Mouse (Mus musculus) forebrain, embryonic 12.5 days (tissue): ENCODE data around the gene Gm5788. TPM values are rescaled to one million over a fixed set of nuclear protein-coding genes. Genes with fewer than 3 reads are reported as not detected.
A peak's percentile ranks its signal among the peaks of the same experiment; 100 is the strongest.
"Not testable (repeated sequence)": the region's sequence is repeated elsewhere in the genome, so short reads cannot be mapped to it uniquely, and the experiment has no call there.

Experiments used
- ATAC-seq: fragments of 200-750 bp; cut with Nextera tagmentation; 2 replicates; pipeline ENCODE4 v1.8.0; 2017; ENCODE audit warnings: moderate TSS enrichment; ENCODE audit not compliant: low FRiP score
- H3K27ac ChIP-seq: fragments of 300-500 bp; sonication (generic); 2 replicates; pipeline ENCODE4 v1.5.1; 2016; ENCODE audit warnings: mild to moderate bottlenecking
- H3K27me3 ChIP-seq: fragments of 300-500 bp; sonication (generic); 2 replicates; pipeline ENCODE4 v1.6.1; 2016; ENCODE audit warnings: mild to moderate bottlenecking
- H3K36me3 ChIP-seq: fragments of 300-500 bp; sonication (generic); replicated peaks from 2 replicates; pipeline ENCODE4 v1.6.1; 2016; ENCODE audit warnings: mild to moderate bottlenecking
- H3K4me1 ChIP-seq: fragments of 300-500 bp; sonication (generic); 2 replicates; pipeline ENCODE4 v1.6.1; 2016
- H3K4me2 ChIP-seq: fragments of 300-500 bp; sonication (generic); 2 replicates; pipeline ENCODE4 v1.6.1; 2016; ENCODE audit warnings: mild to moderate bottlenecking, moderate library complexity
- H3K4me3 ChIP-seq: fragments of 300-500 bp; sonication (generic); replicated peaks from 2 replicates; pipeline ENCODE4 v1.5.1; 2016; ENCODE audit warnings: mild to moderate bottlenecking
- H3K9ac ChIP-seq: fragments of 300-500 bp; sonication (generic); 2 replicates; pipeline ENCODE4 v1.6.1; 2016; ENCODE audit warnings: mild to moderate bottlenecking
- H3K9me3 ChIP-seq: fragments of 300-500 bp; sonication (generic); 2 replicates; pipeline ENCODE4 v1.6.1; 2016
- WGBS: fragments of 180-500 bp; shearing (Covaris S2); methylation state at CpG from one replicate; pipeline ENCODE4 v1.1.7; 2016; 5-methylcytosine and 5-hydroxymethylcytosine counted together
- polyA plus RNA-seq: library from polyadenylated mRNA; unstranded; fragments of >200 nt; fragmentation: Nextera tagmentation; extraction: Ambion mirVana; gene quantifications from 2 replicates; pipeline ENCODE4 v1.2.1, GENCODE M21; 2016

The Gm5788 gene
- not detected in 2 replicates for polyA plus RNA-seq

DNA sequence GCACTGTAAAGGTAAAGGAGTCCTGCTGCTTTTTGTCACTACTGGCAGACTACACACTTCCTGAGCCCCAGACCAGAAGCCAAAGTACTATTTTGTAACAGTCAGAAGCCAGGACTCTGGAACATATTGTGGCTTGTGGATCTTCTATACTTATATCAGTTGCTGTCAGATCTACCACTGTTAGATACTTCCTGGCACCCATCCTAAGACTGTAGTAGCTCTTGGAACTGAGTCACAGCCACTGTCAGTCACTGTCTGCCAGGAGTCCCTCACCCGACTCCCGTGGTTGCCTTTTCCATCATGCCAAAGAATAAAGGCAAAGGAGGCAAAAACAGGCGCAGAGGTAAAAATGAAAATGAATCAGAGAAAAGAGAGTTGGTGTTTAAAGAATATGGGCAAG is at the start of gene Gm5788:
Gene Gm5788, plus strand, starts transcription at position 301 of the 400 bp plus-strand sequence.
- not testable (repeated sequence) for H3K36me3 ChIP-seq, H3K27me3 ChIP-seq, H3K4me2 ChIP-seq, ATAC-seq, H3K27ac ChIP-seq, H3K9ac ChIP-seq, H3K4me3 ChIP-seq, H3K9me3 ChIP-seq, H3K4me1 ChIP-seq
- 88% methylated on average over 3 of the region's 3 CpGs for WGBS

GRCm38 (mm10) chr12:87449456-87449855 is 45.1 kb upstream of the Gm5788 start:
- Histone ChIP-seq H3K9me3 (no peaks in the 10 kb centered on the region), H3K36me3 (peaks cover 80% of the 10 kb centered on the region)
- 93% methylated on average over 9 of the region's 9 CpGs for WGBS

DNA sequence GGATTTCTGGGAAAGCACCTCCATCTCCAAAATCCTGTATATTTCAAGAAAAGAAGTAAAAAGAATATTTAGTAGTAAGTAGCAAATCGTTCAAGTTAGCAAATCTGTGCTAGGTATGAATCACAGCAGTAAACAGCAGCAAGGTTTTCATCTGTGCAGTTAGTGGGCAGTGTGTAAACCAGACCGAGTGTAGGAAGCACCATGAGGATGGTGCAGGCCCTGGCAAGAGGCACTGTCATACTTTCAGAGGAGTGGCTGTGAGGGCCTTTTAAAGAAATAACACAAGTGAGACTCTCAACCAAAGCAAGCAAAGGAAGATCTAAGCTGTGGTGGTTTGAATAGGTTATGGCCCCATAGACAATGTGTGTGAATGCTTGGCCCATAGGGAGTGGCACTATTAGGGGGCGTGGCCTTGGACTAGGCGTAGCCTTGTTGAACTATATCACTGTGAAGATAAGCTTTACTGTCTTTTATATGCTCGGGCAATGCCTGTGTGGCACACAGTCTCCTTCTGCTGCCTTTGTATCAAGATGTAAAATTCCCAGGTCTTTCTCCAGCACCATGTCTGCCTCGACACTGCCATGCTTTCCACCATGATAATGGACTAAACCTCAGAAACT is 29.7 kb upstream of the Gm5788 start:
- H3K4me1 ChIP-seq, result peaks cover 4% of the 10 kb centered on the region; the same call in 1 of the 2 replicates
- no peak overlapping the region for H3K4me3 ChIP-seq
- no peak overlapping the region for H3K27ac ChIP-seq
- H3K4me2 ChIP-seq, result no peak overlapping the region
- no peak for ATAC-seq
- no peaks in the 10 kb centered on the region for H3K27me3 ChIP-seq
- no peaks in the 10 kb centered on the region for H3K9me3 ChIP-seq
- WGBS, result 90% methylated on average over 6 of the region's 6 CpGs
- H3K9ac ChIP-seq, result no peak overlapping the region
- peaks cover 80% of the 10 kb centered on the region for H3K36me3 ChIP-seq

More at GRCm38 (mm10) chr12:87449456-87449855, 45.1 kb upstream of the Gm5788 start:
- Histone ChIP-seq H3K9ac (no peak overlapping the region), H3K4me3 (no peak overlapping the region), H3K4me1 (peaks cover 7% of the 10 kb centered on the region), H3K27ac (no peak overlapping the region), H3K27me3 (no peaks in the 10 kb centered on the region), H3K4me2 (no peak overlapping the region)
- no peak for ATAC-seq

DNA sequence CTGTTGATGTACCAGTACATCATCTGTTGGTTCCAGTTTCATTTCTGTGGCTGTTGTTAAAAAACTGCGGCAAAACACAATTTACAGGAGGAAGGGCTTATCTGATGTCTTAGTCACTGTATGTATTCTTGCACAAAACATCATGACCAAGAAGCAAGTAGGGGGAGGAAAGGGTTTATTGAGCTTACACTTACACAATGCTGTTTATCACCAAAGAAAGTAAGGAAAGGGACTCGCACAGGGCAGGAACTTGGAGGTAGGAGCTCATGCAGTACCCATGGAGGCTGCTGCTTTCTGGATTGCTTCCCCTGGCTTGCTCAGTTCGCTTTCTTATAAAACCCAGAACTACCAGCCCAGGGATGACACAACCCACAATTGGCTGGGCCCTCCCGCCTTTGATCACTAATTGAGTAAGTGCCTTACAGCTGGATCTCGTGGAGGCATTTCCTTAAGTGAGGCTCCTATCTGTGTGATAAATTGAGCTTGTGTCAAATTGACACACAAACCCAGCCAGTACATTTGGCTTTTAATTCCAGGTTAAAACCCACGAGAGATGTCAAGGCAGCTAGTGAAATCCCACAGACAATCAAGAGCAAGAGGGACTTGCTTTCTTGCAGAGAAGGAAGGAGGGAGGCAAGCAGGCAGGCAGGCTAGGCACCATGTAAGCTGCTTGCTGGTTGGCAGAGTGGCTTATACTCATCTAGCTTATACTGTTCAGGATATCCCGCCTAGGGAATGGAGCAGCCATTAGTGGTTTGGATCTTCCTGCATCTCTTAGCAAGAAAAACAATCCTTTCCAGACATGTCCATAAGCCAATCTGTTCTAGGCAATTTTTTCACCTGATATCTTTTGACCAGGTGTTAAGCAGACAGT is 24.0 kb upstream of the Gm5788 start:
- 74% methylated on average over 7 of the region's 7 CpGs for WGBS
- H3K4me3 ChIP-seq, result peak overlapping the region; percentile 77
- H3K9ac ChIP-seq, result peak overlapping the region; percentile 85; the same call in 1 of the 2 replicates
- no peak for ATAC-seq
- no peaks in the 10 kb centered on the region for H3K9me3 ChIP-seq
- peak overlapping the region; percentile 67 for H3K4me2 ChIP-seq
- H3K27ac ChIP-seq, result no peak overlapping the region
- H3K4me1 ChIP-seq, result peaks cover 20% of the 10 kb centered on the region
- 0 out of 2 replicates have a peak, but pooled peaks cover 5% of the 10 kb centered on the region for H3K27me3 ChIP-seq
- peaks cover 28% of the 10 kb centered on the region for H3K36me3 ChIP-seq

GRCm38 (mm10) chr12:87471421-87471963 is 23.0 kb upstream of the Gm5788 start:
- ATAC-seq, result no peak
- Histone ChIP-seq H3K9me3 (no peaks in the 10 kb centered on the region), H3K4me3 (peak overlapping the region; percentile 77), H3K4me2 (peak overlapping the region; percentile 67), H3K4me1 (peaks cover 17% of the 10 kb centered on the region), H3K27ac (peak overlapping the region; percentile 85), H3K36me3 (peaks cover 24% of the 10 kb centered on the region), H3K27me3 (0 out of 2 replicates have a peak, but pooled peaks cover 5% of the 10 kb centered on the region), H3K9ac (peak overlapping the region; percentile 85)
- under 1% methylated on average over 19 of the region's 19 CpGs for WGBS

DNA sequence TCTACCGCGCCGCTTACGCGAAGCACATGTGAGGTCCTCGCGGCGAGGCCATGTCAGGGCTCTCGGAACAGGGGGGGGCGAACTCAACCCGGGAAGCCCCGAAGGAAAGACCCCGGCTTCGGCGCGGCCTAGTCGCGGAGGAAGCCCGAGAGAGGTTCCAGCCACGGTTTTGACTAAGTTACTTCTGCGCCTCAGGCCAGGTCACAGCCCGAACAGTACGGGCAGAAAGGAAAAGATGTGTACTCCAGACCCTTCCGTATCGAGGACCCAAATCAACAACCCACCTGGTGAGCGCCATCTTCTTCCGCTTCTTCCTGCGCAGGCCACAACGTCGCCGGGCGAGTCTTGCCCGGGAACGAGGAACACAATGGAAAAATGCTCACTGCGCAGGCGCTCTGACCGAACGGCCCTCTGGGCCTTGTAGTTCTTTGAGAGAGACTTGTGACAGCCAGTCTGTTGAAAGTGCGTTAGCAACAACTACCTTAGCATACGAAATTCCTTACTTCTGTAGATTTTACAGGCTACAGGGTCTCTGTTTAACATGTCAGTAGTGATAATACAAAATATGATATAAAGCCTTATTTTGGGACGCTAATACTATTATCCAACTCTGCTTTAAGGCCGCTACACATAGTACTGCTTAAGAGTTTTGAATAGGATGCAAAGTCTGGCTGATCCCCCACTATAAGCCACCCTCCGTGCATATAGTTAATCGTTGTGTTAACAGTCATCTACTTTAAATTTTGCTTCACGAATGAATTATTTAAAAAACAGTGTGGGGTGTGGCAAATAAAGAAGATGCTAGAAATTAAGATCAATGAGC is 22.3 kb upstream of the Gm5788 start, which contains the start of gene Snw1:
Gene Snw1, minus strand, starts transcription at position 311 of the 823 bp plus-strand sequence.
- peaks cover 17% of the 10 kb centered on the region for H3K36me3 ChIP-seq
- peaks cover 17% of the 10 kb centered on the region for H3K4me1 ChIP-seq
- H3K9me3 ChIP-seq, result no peaks in the 10 kb centered on the region
- peak within 1 kb of the TSS; percentile 85 for H3K9ac ChIP-seq
- peak within 1 kb of the TSS; percentile 77 for H3K4me3 ChIP-seq
- peak; percentile 96 for ATAC-seq
- 3% methylated on average over 45 of the region's 45 CpGs for WGBS
- peak within 1 kb of the TSS; percentile 85 for H3K27ac ChIP-seq
- H3K27me3 ChIP-seq, result 0 out of 2 replicates have a peak, but pooled peaks cover 5% of the 10 kb centered on the region
- peak within 1 kb of the TSS; percentile 67 for H3K4me2 ChIP-seq

DNA sequence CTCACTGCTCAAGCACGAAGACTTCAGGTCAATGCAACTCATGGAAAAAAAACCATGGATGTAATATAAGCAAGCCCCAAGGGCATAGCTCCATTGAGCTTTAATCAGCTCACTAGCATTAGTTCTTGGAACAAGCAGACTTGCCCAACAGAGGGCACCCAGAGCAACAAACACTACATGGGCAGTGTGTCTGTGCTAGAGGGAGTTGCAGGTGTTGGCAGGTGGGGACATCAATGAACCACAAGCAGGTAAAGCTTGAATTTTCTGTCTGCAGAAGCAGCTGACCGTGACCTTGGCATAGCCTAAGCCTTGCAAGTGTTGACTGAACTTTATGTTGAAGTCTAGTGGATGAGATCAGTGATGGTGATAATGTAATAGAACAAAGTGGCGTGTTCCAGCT is 19.8 kb upstream of the Gm5788 start:
- H3K27ac ChIP-seq, result no peak overlapping the region
- no peak for ATAC-seq

GRCm38 (mm10) chr12:87482482-87482881 is 12.0 kb upstream of the Gm5788 start:
- not testable (repeated sequence) for H3K4me2 ChIP-seq, H3K27me3 ChIP-seq, H3K9me3 ChIP-seq, H3K27ac ChIP-seq, H3K4me1 ChIP-seq, H3K9ac ChIP-seq, ATAC-seq, H3K36me3 ChIP-seq, H3K4me3 ChIP-seq
- WGBS, result 90% methylated on average over 5 of the region's 5 CpGs

More for the DNA sequence above, 19.8 kb upstream of the Gm5788 start:
- no peaks in the 10 kb centered on the region for H3K9me3 ChIP-seq
- H3K9ac ChIP-seq, result no peak overlapping the region
- H3K27me3 ChIP-seq, result 0 out of 2 replicates have a peak, but pooled peaks cover 5% of the 10 kb centered on the region
- 75% methylated on average over 3 of the region's 3 CpGs for WGBS
- 0 out of 2 replicates have a peak, but pooled peaks cover 1% of the 10 kb centered on the region for H3K36me3 ChIP-seq
- H3K4me1 ChIP-seq, result peaks cover 16% of the 10 kb centered on the region
- no peak overlapping the region for H3K4me2 ChIP-seq
- H3K4me3 ChIP-seq, result no peak overlapping the region

DNA sequence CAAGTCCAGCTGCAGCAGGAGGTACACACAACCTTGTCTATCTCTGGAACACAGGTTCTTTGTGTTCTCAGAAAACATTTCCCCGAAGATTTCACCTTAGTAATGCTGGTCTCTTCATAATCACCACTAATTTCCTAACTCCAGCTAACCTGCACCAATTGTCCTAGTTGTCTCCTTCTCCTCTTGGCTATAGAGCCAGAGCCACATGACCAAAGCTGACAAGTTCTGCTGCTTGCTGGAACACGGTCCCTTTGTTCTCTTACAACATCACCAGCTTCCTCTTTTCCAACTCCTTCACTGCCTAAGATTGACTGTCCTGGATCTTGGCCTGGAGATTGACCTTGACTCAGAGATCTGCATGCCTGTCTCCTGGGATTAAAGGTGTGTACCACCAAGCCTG is 5.8 kb upstream of the Gm5788 start:
- not testable (repeated sequence) for ATAC-seq, H3K4me2 ChIP-seq, H3K27ac ChIP-seq, H3K9ac ChIP-seq, H3K36me3 ChIP-seq, H3K9me3 ChIP-seq, H3K4me3 ChIP-seq, H3K4me1 ChIP-seq, H3K27me3 ChIP-seq
- WGBS, result 75% methylated on average over 2 of the region's 2 CpGs

- not testable (repeated sequence) for H3K4me1 ChIP-seq, ATAC-seq
- WGBS, result 84% methylated on average over 4 of the region's 4 CpGs
Measured at GRCm38 (mm10) chr12:87514016-87514415, 19.5 kb downstream of the Gm5788 start, which contains the start of gene Gm8300. Gene Gm8300 (plus strand): TSS chr12:87514316.

DNA sequence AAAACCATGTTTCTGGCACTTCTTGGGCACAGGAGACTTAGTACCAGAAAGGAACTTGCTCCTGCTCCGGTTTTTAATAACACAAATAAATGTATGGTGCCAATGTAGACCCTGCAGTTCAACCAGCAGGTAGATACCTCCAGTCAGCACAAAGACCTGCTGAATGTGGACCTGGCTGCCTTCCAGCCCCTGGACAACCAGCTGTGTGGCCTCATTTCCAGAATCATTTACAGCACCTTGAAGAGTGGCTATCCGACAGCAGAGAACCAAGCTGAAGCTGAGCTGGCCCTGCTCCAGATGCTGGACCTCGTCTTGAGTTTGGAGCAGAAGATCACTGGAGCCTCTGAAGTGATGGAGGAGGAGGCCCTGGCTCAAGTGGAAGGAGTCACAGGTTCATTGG is 25.1 kb downstream of the Gm5788 start:
- not testable (repeated sequence) for H3K9me3 ChIP-seq, ATAC-seq, H3K4me3 ChIP-seq, H3K36me3 ChIP-seq, H3K4me2 ChIP-seq, H3K27me3 ChIP-seq, H3K27ac ChIP-seq, H3K9ac ChIP-seq, H3K4me1 ChIP-seq
- WGBS, result 76% methylated on average over 3 of the region's 3 CpGs

More at GRCm38 (mm10) chr12:87514016-87514415, 19.5 kb downstream of the Gm5788 start, which contains the start of gene Gm8300:
- H3K9me3 ChIP-seq, H3K27me3 ChIP-seq, H3K27ac ChIP-seq, H3K36me3 ChIP-seq, H3K4me2 ChIP-seq, H3K9ac ChIP-seq, H3K4me3 ChIP-seq: not testable (repeated sequence)
